Mouse (Mus musculus) layer of hippocampus, adult 9-11 months (tissue): Measurements from ENCODE around the gene Cdc20.

Experiments
- DNase-seq: peaks from one replicate; pipeline ENCODE4 v3.0.0; 2022

Gene Cdc20

DNA sequence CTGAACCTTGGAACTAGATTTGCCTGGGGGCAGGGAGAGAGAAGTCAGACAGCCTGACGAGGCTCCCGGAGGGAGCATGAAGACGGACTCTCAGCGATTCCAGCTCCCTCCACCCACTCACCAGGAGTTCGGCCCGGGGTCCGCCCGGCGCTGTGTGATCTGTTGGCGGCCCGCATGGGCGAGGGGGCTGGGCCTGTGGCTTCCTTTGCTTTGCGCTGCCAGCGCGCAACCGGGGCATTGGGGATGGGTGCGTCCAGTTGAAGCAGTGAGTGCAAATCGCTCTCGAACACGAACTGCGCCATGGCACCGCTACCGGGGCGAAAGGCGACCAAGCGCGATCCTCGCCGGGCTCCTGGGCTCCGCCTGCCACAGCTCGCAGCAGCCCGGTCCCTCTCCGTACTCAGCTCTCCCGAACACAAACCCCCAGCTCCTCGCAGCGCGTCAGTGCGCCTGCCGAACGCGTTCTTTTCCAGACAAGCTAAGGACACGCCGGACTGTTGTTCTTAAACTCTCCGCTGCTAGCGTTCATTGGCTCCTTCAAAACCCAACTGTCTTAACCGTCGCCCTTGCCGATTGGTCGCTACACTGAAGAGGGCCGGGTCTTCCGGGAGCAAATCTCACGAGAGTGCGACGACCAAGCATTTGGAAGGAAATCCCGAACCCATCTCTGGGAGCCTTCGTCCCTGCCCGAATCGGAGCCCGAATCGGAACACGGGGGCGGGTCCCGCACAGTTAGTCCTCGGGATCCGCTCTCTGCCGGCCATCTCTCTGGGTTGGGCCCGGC is at the start of gene Cdc20:
Gene Cdc20 (minus strand): TSS at position 533 of the 784 bp plus-strand sequence.
- peak; percentile 92 for DNase-seq

DNA sequence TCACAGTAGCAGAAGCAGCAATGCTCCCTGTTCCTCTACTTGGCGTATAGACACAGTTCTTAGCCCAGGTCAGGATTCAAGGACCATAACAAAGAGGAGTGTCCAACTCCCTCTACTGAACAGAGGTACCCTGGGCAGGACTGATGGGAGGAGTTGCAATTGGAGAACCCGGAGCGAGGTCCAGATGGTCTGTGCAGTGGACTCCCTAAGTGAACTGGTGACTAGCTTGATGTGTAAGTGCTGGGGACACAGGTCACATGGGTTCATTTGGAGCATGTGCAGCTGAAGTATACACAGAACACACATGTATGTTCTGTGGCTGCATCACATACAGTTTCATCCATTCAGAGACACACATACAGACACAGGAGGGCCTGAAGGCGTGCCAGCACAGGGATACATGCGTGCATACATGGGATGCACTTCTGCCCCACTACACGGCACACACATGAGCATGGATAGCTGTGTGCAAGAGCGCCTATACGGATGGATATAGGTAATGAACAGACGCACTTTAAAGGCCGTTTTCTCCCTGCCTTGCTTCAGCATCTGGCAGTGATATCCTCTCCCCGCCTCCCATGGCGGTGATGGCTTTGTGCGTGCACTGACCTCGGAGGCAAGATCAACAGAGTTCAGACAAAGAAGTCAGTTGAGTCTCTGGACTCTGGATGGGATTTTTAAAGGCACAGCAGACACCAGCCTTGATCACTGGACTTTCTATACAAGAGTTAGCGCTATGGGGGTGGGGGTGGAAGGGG is 39.8 kb upstream of the Cdc20 start:
- DNase-seq = no peak

DNA sequence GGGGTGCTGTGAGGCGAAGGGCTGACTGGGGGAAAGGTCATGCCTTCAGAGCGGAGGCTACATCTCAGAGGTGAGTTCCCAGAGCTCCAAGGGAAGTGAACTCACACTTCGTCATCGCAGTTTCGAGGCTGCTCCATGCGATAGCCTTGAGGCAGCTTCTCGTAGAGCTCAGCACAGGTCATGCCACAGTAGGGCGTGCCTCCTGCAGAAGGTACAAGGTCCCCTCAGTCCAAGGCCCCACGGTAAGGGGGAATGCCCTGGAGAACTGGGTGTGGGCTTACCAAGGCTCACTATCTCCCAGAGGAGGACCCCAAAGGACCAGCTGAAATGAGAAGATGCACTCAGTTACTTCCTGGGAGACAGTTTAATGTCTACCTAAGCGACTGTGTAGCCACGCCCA is 35.5 kb upstream of the Cdc20 start:
- DNase-seq = no peak

DNA sequence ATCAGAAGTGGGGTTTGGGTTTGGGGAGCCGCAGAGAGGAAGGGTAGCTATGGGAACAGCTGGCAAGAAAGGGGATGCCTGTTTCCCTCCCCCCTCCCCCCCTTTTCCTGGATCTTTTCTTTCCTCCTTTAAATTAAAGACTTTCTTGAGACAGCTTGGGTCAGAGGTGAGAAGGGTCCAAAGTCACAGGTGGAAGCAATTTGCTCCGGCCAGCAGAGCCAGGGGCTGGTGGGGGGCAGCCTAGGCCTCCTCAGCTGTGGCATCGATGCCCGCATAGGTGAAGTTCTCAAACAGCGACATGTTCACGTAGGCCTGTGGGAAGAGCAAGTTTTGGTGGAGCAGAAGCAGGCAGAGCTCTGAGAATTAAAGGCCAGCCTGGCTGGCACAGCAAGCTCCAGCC is 34.1 kb upstream of the Cdc20 start:
- DNase-seq = no peak

DNA sequence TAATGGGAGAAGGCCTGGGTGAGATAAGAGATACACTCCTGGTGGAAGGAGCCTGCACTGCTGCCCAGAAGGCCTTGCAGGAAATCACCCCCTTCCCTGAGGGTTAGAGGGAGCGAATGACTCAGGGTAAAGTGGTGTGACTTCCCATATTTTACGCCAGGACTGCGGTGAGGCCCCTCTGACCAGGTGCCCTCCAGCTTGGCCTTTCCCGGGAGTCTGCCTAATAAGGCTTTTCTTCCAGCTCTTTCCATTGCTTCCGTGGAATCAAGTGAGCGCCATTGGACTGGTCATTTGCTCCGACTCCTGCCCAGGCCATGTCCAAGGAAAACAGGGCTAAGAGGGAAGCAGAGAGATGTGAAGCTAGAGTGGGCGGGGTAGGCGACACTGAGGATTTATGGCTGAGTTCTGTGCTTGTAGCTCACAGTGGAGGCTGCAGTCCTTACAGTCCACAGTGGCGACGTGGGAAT is 28.6 kb upstream of the Cdc20 start:
- DNase-seq = no peak

DNA sequence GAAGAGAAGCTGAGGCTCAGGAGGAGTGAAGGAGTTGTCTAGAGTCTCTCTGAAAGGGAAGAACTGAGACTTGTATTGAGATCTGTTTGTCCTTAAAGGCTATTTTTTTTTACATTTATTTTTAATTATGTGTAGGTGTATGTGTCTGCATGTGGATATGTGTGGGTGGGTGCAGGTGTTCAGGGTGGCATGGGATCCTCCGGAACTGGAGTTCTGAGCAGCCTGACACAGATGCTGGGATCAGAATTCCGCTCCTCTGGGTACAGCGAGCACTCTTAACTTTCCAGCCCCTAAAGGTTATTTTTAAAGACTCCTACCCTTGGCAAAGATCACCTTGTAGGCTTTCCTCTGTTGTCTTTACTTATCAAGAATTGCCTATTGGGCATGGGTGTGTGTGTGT is 27.8 kb upstream of the Cdc20 start:
- DNase-seq = peak; percentile 33

DNA sequence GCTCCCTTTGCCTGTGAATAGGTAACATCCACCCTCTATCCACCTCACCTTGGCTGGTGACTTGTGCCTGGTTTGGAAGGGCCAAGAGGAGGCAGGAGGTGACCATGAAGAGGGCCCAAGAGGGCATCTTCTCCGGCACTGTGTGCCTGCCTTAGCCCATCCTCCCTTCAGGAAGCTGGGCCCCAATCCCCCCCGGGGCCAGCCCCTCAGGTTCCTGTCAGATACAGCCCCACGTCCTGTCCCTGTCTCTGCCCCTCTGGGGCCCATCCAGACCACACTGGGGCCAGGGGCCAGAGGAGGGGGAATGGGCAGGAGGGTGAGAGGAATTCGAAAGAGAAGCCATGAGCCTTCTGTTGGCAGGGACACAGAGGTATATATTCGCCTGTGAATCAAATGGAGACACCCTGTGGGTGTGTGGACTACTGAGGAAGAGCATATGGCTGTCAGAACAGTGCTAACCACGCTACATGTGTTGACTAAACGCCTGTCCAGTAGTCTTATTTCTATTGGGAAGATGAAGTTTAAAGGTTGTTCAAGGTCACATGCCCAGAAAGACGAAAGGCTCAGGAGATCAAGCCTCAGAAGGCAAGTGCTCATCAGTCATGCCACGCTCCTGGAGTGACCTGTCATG is 20.3 kb upstream of the Cdc20 start, which contains the start of gene Mpl:
Gene Mpl (minus strand): TSS at position 169 of the 631 bp plus-strand sequence.
- no peak for DNase-seq

DNA sequence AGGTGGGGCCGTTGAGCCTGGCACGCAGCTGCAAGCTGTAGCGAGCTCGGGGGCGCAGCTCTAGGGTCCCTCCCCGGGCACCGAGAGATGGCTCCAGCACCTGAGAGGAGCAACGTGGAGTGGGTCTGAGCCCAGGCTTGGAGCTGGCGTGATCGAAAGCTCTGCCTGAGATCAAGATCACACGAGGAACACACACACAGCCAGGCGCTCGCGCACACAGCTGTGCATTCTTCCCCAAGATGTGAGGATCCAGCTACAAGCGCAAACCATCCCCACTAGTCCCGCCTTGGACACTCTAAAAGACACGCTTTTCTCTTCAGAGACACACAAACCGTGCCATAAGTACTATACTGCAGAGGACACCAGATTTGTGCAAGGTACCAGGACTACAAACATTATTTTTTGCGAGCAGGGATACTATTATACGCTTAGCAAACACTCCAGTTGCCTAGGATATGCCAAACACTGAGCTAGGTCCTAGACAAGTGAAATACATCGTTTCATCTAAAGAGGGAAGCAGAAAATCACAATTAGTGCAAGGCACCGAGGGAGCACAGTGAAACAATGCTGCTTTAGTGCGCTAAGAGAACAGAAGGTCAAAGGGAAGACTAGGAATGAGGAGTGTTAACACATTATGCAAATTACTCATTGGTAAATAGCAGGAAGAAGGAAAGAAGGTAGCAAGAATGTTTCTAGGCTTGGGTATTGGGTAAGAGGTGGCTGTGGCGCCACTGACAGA is 9.4 kb upstream of the Cdc20 start:
- DNase-seq = no peak

DNA sequence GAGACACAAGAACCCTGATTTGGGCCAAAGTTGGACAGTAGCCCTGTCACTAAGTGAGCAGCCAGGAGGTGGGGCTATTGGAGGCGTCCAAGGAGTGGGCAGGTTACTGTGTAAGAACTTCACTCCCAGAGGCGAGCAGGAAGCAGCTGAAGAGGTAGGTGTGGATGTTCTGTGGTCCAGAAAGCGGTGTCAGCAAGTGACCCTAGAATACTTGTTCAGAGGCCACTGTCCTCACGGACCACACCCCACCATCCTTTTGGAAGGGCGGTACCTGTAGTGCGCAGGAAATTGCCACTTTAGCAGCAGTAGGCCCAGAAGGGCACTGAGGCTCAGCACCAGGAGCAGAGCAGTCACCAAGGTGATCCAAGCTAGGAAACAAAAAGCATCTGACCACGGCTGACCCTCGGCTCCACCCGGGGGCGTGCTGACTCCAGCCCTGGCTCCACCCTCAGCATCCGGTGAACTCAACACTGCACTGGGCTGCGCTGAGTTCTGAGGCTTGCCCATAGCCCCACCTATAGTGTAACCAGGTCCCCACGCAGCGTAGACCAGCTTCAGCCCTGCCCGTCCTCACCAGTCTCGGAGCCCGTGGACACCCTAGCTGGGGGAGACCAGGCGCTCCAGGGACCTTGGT is 8.7 kb upstream of the Cdc20 start:
- no peak for DNase-seq

DNA sequence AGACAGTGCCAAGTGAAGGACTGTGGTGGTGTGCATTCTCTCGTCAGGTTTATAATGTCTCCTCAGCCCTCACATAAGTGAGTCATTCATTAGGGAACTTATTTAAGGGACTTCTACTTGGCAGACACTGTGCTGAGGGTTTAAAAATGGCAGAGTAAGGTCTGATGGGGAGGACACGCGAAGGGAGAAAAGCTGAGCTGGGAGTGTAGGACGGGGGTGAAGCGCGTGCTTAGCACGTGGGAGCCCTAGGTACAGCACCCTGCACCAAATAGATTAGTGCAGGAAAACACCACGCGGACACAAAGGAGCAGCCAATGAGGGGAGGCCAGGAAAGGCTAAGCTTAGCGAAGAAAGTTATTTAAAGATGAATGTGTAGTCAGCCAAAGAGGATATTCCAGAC is 7.9 kb upstream of the Cdc20 start:
- DNase-seq = no peak

DNA sequence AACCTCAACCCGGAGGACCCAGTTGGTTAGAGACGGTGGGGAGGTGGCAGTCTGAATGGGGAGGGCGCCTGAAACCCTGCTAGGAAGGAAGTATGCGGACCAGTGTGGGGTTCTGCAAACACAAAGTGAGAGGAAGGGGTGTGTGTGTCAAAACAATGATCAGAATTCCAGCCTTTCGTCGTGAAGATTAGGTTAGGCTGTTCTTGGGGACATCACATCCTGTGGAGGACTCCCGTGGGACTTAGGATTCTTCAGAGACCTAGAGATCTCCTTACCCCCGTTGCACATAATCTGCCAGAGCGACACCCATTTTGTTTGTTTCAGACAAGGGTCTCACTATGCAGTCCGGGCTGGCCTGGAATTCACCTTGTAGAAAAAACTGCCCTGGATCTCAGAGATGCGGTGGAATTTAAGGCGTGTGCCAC is 689 bp upstream of the Cdc20 start:
- DNase-seq = no peak

DNA sequence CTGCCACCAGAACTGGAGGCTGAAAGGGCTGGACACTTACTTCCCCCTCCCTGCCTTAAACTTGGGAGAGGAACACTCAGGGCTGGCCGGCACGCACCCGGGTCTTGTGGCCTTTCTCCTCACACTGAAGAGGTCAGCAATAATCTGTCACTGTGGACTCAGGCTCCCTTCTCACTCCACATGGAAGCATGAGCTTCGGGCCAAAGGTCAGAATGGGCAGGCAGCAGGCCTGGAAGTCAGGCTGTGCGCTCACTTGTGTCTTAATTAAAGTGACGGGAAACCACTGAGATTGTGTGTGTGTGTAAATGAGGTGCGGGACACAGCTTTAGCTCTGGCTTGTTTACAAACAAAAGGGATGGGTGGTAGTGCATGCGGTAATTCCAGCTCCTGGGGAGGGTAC is 4.8 kb downstream of the Cdc20 start:
- no peak for DNase-seq

DNA sequence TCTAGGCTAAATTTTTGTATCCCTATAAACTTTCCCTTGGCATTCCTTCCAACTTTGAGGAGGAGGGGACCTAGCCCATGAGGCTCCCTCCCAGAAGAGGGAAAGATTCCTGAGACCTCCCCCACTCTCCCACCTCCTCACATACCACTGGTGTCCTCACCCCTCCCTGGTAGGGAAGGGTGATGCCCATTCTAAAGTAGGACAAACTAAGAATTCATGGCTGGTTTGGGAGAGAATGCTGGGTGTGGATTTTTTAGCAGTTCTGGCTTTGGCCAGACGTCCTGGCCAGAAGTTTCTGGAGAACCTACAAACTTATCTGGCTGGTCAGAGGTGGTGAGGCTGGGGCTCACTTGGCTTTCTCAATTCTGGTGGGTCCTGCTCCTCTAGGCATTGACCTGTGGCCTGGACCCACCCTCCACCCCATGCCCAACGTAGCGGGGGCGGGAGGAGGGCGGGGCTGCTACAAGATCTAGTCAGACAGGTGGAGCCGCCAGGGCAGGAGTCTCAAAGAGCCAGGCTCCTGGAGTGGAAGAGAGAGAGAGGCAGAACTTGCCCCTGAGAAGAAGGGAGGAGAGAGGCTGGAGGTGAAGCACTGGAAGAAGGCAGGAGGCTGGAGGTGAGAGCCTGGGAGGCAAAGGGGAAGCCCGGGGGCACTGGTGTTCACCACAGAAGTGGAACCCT is 7.8 kb downstream of the Cdc20 start:
- no peak for DNase-seq

DNA sequence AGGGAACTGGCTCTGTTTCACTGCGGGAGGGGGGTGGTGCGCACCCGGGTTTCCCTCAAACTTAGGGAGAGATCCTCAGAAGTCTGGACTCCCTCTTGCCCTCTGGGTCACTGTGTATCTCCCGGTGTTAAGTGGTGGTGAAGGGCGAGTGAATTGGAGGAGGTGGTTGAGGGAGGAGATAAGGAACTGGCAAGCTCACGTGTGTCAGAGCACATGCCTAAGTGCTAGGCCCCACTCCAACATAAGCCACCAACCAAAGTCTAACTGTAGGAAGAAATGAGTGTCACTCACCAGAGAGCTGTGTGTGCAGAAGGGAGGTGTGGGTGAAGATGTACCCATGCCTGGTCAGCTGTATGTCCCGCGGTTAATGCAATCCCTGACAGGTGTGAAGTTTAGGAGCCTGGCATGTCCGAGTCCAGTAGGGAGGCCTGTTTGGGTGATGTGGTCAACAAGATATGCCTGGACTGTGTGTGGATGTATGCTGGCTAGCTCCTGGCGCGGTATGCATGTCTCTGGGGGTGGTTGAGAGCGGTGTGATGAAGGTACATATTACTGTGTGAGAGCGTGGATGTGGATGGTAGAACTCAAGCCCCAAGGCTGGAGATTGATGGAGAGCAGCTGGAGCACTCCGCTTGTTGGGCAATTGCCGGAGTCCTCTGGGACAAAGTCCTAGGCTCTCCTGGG is 8.5 kb downstream of the Cdc20 start:
- no peak for DNase-seq

DNA sequence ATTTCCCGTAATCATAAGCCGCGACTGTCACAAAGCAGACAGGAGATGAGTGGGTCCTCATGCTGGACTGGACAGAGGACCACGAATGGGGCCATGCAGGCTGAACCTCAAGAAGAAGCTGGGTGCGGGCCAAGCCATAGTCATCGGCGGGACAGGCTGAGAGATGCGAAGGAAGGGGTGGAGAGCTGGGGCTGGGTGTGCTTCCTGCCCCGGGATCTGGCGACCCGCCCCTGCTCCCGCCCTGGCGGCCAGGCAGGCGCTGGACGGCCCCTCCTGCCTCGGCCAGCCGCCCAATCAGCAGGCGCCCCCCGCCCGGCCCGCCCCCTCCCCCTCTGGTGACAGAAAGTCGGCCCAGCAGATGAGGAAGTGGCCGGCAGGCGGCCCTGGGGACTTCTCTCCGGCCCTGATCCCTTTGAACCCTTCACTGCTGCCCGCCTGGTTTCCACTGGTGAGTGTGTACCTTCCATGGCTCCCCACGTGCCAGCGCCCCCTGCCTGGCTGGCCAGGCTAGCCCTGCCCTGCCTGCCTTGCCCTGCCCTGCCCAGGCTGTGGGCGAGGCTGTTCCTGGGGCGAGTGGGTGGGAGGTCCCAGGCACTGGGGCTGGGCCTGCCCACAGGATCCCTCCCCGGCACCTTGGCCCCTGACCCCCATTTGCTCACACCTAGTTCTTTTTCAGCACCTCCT is 9.2 kb downstream of the Cdc20 start, which contains the start of gene Elovl1:
Gene Elovl1 (plus strand): TSS at position 326 of the 684 bp plus-strand sequence.
- peak; percentile 91 for DNase-seq

DNA sequence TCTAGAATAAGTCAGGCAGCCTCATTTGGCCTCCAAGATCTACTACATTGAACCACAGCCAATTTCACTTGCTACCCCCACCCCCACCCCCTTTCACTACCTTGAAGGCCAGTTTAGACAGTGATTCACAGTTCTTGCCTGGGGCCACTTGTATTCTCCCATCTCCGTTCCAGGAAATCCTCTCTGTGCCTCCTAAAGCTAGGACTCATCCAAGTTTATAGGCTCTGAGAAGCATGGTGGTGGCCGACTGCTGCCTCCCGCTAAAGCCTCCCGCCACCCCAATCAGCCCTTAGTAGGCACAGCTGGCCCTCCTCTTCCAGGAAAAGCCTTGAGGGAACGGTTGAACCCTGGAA is 9.8 kb downstream of the Cdc20 start:
- DNase-seq = no peak

DNA sequence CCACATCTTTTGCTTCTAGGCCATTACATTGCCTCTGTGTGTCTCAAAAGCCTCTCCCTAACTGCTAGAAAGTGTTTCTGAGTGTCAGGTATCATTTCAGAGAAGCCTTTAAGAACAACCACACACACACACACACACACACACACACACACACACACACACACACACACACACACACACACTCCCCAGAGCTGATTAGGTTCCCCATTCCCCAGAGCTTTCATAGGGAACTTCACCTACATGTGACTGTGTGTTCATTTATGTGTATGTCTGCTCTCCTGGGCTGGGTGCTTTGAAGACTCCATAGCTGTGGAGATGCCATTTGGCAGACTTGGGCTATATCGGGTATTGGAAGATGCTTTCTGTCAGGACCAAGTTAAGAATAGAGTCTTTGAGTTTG is 11.8 kb downstream of the Cdc20 start:
- no peak for DNase-seq

DNA sequence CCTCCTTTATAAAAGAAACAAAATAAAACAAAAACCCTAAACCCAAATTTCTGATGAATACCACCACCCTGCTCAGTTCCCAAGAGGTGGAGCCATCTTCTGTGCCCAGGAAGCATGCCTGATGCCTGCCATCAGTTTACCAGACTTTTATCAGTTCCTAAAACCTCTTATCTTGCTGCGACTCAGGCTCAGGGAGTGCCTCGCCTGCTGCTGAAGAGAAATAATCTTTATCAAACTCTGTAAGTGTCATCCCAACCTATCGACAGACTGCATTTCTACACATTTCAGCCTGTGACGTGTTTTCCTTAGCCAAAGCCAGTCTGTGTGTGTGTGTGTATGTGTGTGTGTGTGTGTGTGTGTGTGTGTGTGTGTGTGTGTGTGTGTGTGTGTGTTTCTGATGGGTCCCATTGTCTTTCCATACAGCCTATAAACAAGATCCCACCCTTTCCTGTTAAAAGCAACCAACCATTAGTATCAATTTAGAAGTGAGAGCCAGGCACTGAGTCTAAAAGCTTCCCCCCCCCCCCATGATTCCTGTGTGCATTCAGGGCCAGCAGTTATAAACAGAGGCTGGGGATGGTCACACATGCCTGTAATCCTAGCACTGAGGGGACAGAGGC is 12.5 kb downstream of the Cdc20 start:
- no peak for DNase-seq

DNA sequence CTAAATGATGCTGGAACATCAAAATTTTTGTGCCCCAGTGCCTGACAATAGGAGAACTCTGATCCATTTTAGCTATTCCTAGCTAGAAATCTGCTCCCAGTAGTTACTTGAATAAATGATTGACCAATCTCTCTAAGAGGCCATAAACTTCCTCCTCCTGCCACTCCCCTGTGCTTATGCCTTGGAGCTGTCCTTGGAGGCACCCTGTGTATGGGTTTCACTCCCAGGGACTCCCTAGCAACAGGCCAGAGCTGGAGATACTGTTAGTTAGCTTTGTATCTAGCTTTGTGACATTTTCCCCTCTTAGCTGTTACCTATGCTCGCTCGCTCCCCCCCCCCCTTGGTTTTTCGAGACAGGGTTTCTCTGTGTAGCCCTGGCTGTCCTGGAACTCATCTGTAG is 15.8 kb downstream of the Cdc20 start:
- DNase-seq = no peak
